Mouse (Mus musculus) CH12.LX (cell line): ENCODE data around the gene Il11. TPM values are rescaled to one million over a fixed set of nuclear protein-coding genes. Genes with fewer than 3 reads are reported as not detected.

Source experiments
- DNase-seq: peaks from one replicate; pipeline ENCODE4 v3.0.0-alpha.2; 2013; ENCODE audit errors: extremely low read depth
- H3K27ac ChIP-seq: 2 replicates; pipeline ENCODE4 v1.5.1; 2012; ENCODE audit warnings: low read depth, mild to moderate bottlenecking, control low read depth, moderate library complexity; ENCODE audit not compliant: insufficient read depth
- H3K27me3 ChIP-seq: replicated peaks from 2 replicates; pipeline ENCODE3; 2012; ENCODE audit warnings: inconsistent platforms
- H3K36me3 ChIP-seq, 2 experiments: replicated peaks in 1 of 2; 2 replicates each; pipeline versions ENCODE3 to v1.6.1; 2012; ENCODE audit warnings: inconsistent platforms in 1 of 2, low read length in 1 of 2, mild to moderate bottlenecking in 1 of 2, mixed read lengths in 1 of 2, moderate library complexity in 1 of 2; ENCODE audit not compliant: control insufficient read depth in 1 of 2, insufficient read depth in 1 of 2
- H3K4me1 ChIP-seq, 2 experiments: 2 replicates each; pipeline ENCODE4 v1.6.1; 2012; ENCODE audit warnings: inconsistent platforms in 1 of 2, moderate library complexity in 1 of 2; ENCODE audit not compliant: insufficient read depth in 2 of 2, control insufficient read depth in 1 of 2
- H3K4me2 ChIP-seq: 2 replicates; pipeline ENCODE4 v1.6.1; 2012; ENCODE audit warnings: low read depth, mild to moderate bottlenecking, control low read depth; ENCODE audit not compliant: poor library complexity, insufficient read depth, severe bottlenecking
- H3K4me3 ChIP-seq, 3 experiments: fragments of 150-350 bp in 1 of 3; sonication (generic) in 1 of 3; replicated peaks in 1 of 3; 2 replicates each; pipeline versions ENCODE3 to v1.5.1; 2011 to 2012; ENCODE audit warnings: low read depth in 2 of 3, low read length in 2 of 3, mild to moderate bottlenecking in 2 of 3, moderate library complexity in 2 of 3, control low read depth in 1 of 3, improper control_type of control experiment in 1 of 3, inconsistent platforms in 1 of 3, mixed read lengths in 1 of 3; ENCODE audit not compliant: poor library complexity in 1 of 3
- H3K79me2 ChIP-seq: replicated peaks from 2 replicates; pipeline ENCODE4 v1.6.1; 2012; ENCODE audit warnings: mild to moderate bottlenecking, moderate library complexity; ENCODE audit not compliant: control insufficient read depth, poor library complexity, insufficient read depth, severe bottlenecking; ENCODE audit errors: extremely low read depth
- H3K9ac ChIP-seq: 2 replicates; pipeline ENCODE4 v1.6.1; 2012; ENCODE audit warnings: low read depth, mild to moderate bottlenecking, control low read depth, moderate library complexity; ENCODE audit not compliant: insufficient read depth
- H3K9me3 ChIP-seq: replicated peaks from 2 replicates; pipeline ENCODE3; 2012; ENCODE audit warnings: low read length, inconsistent platforms, mixed read lengths
- CHD1 ChIP-seq: IDR thresholded peaks from 2 replicates; pipeline ENCODE4 v1.6.1; 2012; ENCODE audit warnings: low read depth, low read length, improper control_type of control experiment, inconsistent platforms
- CHD2 ChIP-seq: IDR thresholded peaks from 2 replicates; pipeline ENCODE4 v1.6.1; 2011; ENCODE audit warnings: low read length, improper control_type of control experiment
- CTCF ChIP-seq, 2 experiments: IDR thresholded peaks in 1 of 2; conservative IDR thresholded peaks in 1 of 2; 2 replicates each; pipeline ENCODE4 v1.5.1; 2011 to 2012; ENCODE audit warnings: low read depth in 2 of 2, low read length in 2 of 2, improper control_type of control experiment in 1 of 2, inconsistent platforms in 1 of 2, mild to moderate bottlenecking in 1 of 2, moderate library complexity in 1 of 2
- E2F4 ChIP-seq: IDR thresholded peaks from 2 replicates; pipeline ENCODE4 v1.6.1; 2011; ENCODE audit warnings: low read depth, low read length, improper control_type of control experiment; ENCODE audit not compliant: insufficient replicate concordance
- ELF1 ChIP-seq: IDR thresholded peaks from 2 replicates; pipeline ENCODE4 v1.6.1; 2014; ENCODE audit warnings: low read depth, mild to moderate bottlenecking, inconsistent platforms, low read length, improper control_type of control experiment
- EP300 ChIP-seq: IDR thresholded peaks from 2 replicates; pipeline ENCODE4 v1.6.1; 2011; ENCODE audit warnings: low read length, improper control_type of control experiment
- IRF4 ChIP-seq: IDR thresholded peaks from 2 replicates; pipeline ENCODE4 v1.6.1; 2014; ENCODE audit warnings: low read depth, mild to moderate bottlenecking, inconsistent platforms, low read length, improper control_type of control experiment
- JUN ChIP-seq: IDR thresholded peaks from 2 replicates; pipeline ENCODE4 v1.6.1; 2011; ENCODE audit warnings: low read depth, mild to moderate bottlenecking, low read length, improper control_type of control experiment, moderate library complexity; ENCODE audit not compliant: insufficient read depth
- JUND ChIP-seq: conservative IDR thresholded peaks from 2 replicates; pipeline ENCODE4 v1.6.1; 2011; ENCODE audit warnings: low read depth, low read length, improper control_type of control experiment
- KAT2A ChIP-seq: IDR thresholded peaks from 2 replicates; pipeline ENCODE4 v1.6.1; 2012; ENCODE audit warnings: low read length, improper control_type of control experiment, inconsistent platforms; ENCODE audit not compliant: insufficient replicate concordance
- MAX ChIP-seq: IDR thresholded peaks from 2 replicates; pipeline ENCODE4 v1.6.1; 2011; ENCODE audit warnings: low read length, improper control_type of control experiment
- MAZ ChIP-seq: IDR thresholded peaks from 2 replicates; pipeline ENCODE4 v1.6.1; 2012; ENCODE audit warnings: low read depth, mild to moderate bottlenecking, inconsistent platforms, low read length, improper control_type of control experiment, moderate library complexity
- MEF2A ChIP-seq: IDR thresholded peaks from 2 replicates; pipeline ENCODE4 v1.6.1; 2014; ENCODE audit warnings: low read depth, mild to moderate bottlenecking, inconsistent platforms, low read length, improper control_type of control experiment, borderline replicate concordance
- MXI1 ChIP-seq: IDR thresholded peaks from 2 replicates; pipeline ENCODE4 v1.6.1; 2011; ENCODE audit warnings: mild to moderate bottlenecking, low read depth, low read length, improper control_type of control experiment
- MYC ChIP-seq: IDR thresholded peaks from 2 replicates; pipeline ENCODE4 v1.6.1; 2011; ENCODE audit warnings: low read depth, mild to moderate bottlenecking, improper control_type of control experiment, low read length
- NELFE ChIP-seq: IDR thresholded peaks from 2 replicates; pipeline ENCODE4 v1.6.1; 2011; ENCODE audit warnings: low read depth, low read length, improper control_type of control experiment
- PAX5 ChIP-seq: IDR thresholded peaks from 2 replicates; pipeline ENCODE4 v1.6.1; 2012; ENCODE audit warnings: low read length, inconsistent platforms, mixed read lengths
- POLR2A ChIP-seq: IDR thresholded peaks from 2 replicates; pipeline ENCODE4 v1.6.1; 2011; ENCODE audit warnings: low read depth, mild to moderate bottlenecking, improper control_type of control experiment, low read length
- POLR2AphosphoS2 ChIP-seq: IDR thresholded peaks from 2 replicates; pipeline ENCODE4 v1.6.1; 2011; ENCODE audit warnings: low read depth, low read length, improper control_type of control experiment
- RAD21 ChIP-seq: IDR thresholded peaks from 2 replicates; pipeline ENCODE4 v1.6.1; 2011; ENCODE audit warnings: low read depth, mild to moderate bottlenecking, low read length, improper control_type of control experiment, moderate library complexity
- RCOR1 ChIP-seq: conservative IDR thresholded peaks from 2 replicates; pipeline ENCODE4 v1.6.1; 2012; ENCODE audit warnings: low read depth, mild to moderate bottlenecking, inconsistent platforms, low read length, improper control_type of control experiment
- SIN3A ChIP-seq: IDR thresholded peaks from 2 replicates; pipeline ENCODE4 v1.6.1; 2012; ENCODE audit warnings: low read length, improper control_type of control experiment, inconsistent platforms
- SMC3 ChIP-seq: IDR thresholded peaks from 2 replicates; pipeline ENCODE4 v1.6.1; 2011; ENCODE audit warnings: low read depth, low read length, improper control_type of control experiment
- TBP ChIP-seq: conservative IDR thresholded peaks from 2 replicates; pipeline ENCODE4 v1.6.1; 2011; ENCODE audit warnings: low read depth, low read length, improper control_type of control experiment
- TCF12 ChIP-seq: IDR thresholded peaks from 2 replicates; pipeline ENCODE4 v1.6.1; 2014; ENCODE audit warnings: low read depth, mild to moderate bottlenecking, inconsistent platforms, low read length, improper control_type of control experiment
- UBTF ChIP-seq: IDR thresholded peaks from 2 replicates; pipeline ENCODE4 v1.6.1; 2012; ENCODE audit warnings: low read depth, mild to moderate bottlenecking, inconsistent platforms, low read length, improper control_type of control experiment, moderate library complexity
- USF1 ChIP-seq: IDR thresholded peaks from 2 replicates; pipeline ENCODE4 v1.6.1; 2014; ENCODE audit warnings: low read depth, mild to moderate bottlenecking, inconsistent platforms, low read length, improper control_type of control experiment
- ZC3H11A ChIP-seq: IDR thresholded peaks from 2 replicates; pipeline ENCODE4 v1.6.1; 2012; ENCODE audit warnings: low read depth, mild to moderate bottlenecking, inconsistent platforms, low read length, improper control_type of control experiment
- ZMIZ1 ChIP-seq: IDR thresholded peaks from 2 replicates; pipeline ENCODE4 v1.6.1; 2012; ENCODE audit warnings: low read depth, mild to moderate bottlenecking, inconsistent platforms, low read length, improper control_type of control experiment
- dilution Hi-C: fragments of 300-500 bp; cut with MboI; formaldehyde crosslinking; loops from 2 replicates; pipeline ENCODE4 v1.14.3; 2020; ENCODE audit warnings: low sequenced_read_pairs; ENCODE audit not compliant: extremely low pct_unique_long_range_greater_than_20kb, extremely low pct_ligation_motif_present
- in situ Hi-C: fragments of 300-500 bp; cut with MboI; formaldehyde crosslinking; loops from 3 replicates; pipeline ENCODE4 v1.14.3; 2019; ENCODE audit warnings: low sequenced_read_pairs, low pct_ligation_motif_present, low pct_unique_long_range_greater_than_20kb, mixed read lengths
- polyA plus RNA-seq: library from polyadenylated mRNA; unstranded; fragments of >175 nt; gene quantifications from 2 replicates; pipeline ENCODE4 v1.2.1, GENCODE M21; 2012; ENCODE audit warnings: low read depth; ENCODE audit not compliant: insufficient read length
- total RNA-seq, 2 experiments: library from RNA; depleted of rRNA; stranded (reverse); fragments of 300-350 nt in 1 of 2; fragments of >200 nt in 1 of 2; gene quantifications; 2 replicates each; pipeline ENCODE4 v1.2.3; 2012 to 2014

The Il11 gene
- total and polyA plus RNA-seq, 3 experiments: 0.17 TPM; not detected in 2

GRCm38 (mm10) chr7:4740309-4740727 lies 42.3 kb downstream of the Il11 start:
- peak; percentile 33 for DNase-seq
- dilution Hi-C loops: no loop called here
- Histone ChIP-seq H3K4me3 (peak overlapping the region; percentile 87 to 98 (median 88)), H3K4me2 (peak overlapping the region; percentile 94), H3K9ac (peak overlapping the region; percentile 85), H3K4me1 (peaks cover 5 to 24% of the 10 kb centered on the region in 2 experiments; a peak in 3 of 4 replicates), H3K9me3 (no peaks in the 10 kb centered on the region), H3K27ac (peak overlapping the region; percentile 37), H3K36me3 (peaks cover 17 to 36% of the 10 kb centered on the region in 2 experiments), H3K79me2 (no peaks in the 10 kb centered on the region), H3K27me3 (no peaks in the 10 kb centered on the region)
- in situ Hi-C loops: no loop called here
- TF ChIP-seq TCF12 (0 out of 2 replicates have a peak, but pooled peaks have one; percentile 39), CTCF (conservative IDR thresholded peaks at IDR 0.05 in 1 of 2, IDR thresholded peaks at IDR 0.05 in 1 of 2; ENCODE audit: low read depth in 2 of 2, low read length in 2 of 2) (no peak), SMC3 (no peak), UBTF (no peak), MAZ (no peak), ELF1 (no peak), MAX (0 out of 2 replicates have a peak, but pooled peaks have one; percentile 23), POLR2AphosphoS2 (no peak)

- dilution Hi-C loops (no loop called here), in situ Hi-C loops (no loop called here)
- DNase-seq: peak; percentile 100
- Histone ChIP-seq H3K4me1 (peaks cover 5 to 24% of the 10 kb centered on the region in 2 experiments; a peak in 3 of 4 replicates), H3K4me2 (peak within 1 kb of the TSS; percentile 94), H3K4me3 (peak within 1 kb of the TSS; percentile 87 to 98 (median 88)), H3K27me3 (no peaks in the 10 kb centered on the region), H3K79me2 (no peaks in the 10 kb centered on the region), H3K36me3 (peaks cover 15 to 31% of the 10 kb centered on the region in 2 experiments), H3K9me3 (no peaks in the 10 kb centered on the region), H3K9ac (peak within 1 kb of the TSS; percentile 85), H3K27ac (peak within 1 kb of the TSS; percentile 71)
- TF ChIP-seq RCOR1 (peak; percentile 15; the same call in 1 of the 2 replicates), RAD21 (no peak), IRF4 (peak; percentile 78), MXI1 (peak; percentile 97), E2F4 (peak; percentile 85; the same call in 1 of the 2 replicates), ELF1 (peak; percentile 90), EP300 (no peak), MAZ (peak; percentile 54; the same call in 1 of the 2 replicates), PAX5 (no peak), TCF12 (peak; percentile 78), JUN (no peak), NELFE (peak; percentile 51; the same call in 1 of the 2 replicates), CTCF (conservative IDR thresholded peaks at IDR 0.05 in 1 of 2, IDR thresholded peaks at IDR 0.05 in 1 of 2; ENCODE audit: low read depth in 2 of 2, low read length in 2 of 2) (no peak), SMC3 (no peak), MEF2A (0 out of 2 replicates have a peak, but pooled peaks have one; percentile 16), SIN3A (peak; percentile 86), MYC (peak; percentile 56; the same call in 1 of the 2 replicates), UBTF (no peak), POLR2AphosphoS2 (no peak), USF1 (no peak), MAX (peak; percentile 62; the same call in 1 of the 2 replicates), ZC3H11A (no peak), CHD1 (no peak), POLR2A (peak; percentile 74), CHD2 (peak; percentile 98), JUND (no peak), ZMIZ1 (no peak; the same call in 1 of the 2 replicates), KAT2A (peak; percentile 77; the same call in 1 of the 2 replicates), TBP (peak; percentile 97)
Measured at GRCm38 (mm10) chr7:4739544-4740275, 42.9 kb downstream of the Il11 start, which contains the start of gene Kmt5c. TSS of gene Kmt5c (plus strand) at chr7:4740115.
